22 mouse cellular contexts compared by ENCODE assay signal in genomic region chr16:32495965-32496364, GRCm38 (mm10). TPM values are rescaled to one million over a fixed set of nuclear protein-coding genes. Genes with fewer than 3 reads are reported as not detected.
"Had no signal": no experiment of that assay in that cellular context is flagged by ENCODE, and none has a peak within 500 bp of the region (broad histone marks: within the 10 kb centered on the region; RNA-seq: fewer than 3 reads in every experiment).

Zdhhc19 (plus strand) TSS chr16:32496265.

- H3K27ac ChIP-seq: neural tube, embryonic 12.5 days; neural tube, embryonic 13.5 days; neural tube, embryonic 15.5 days; stomach, embryonic 15.5 days; stomach, postnatal 0 days had no signal

- H3K27me3 ChIP-seq: neural tube, embryonic 12.5 days; neural tube, embryonic 13.5 days; neural tube, embryonic 15.5 days; stomach, embryonic 15.5 days had no signal

- H3K4me2 ChIP-seq: neural tube, embryonic 12.5 days; neural tube, embryonic 13.5 days; neural tube, embryonic 15.5 days; stomach, embryonic 15.5 days had no signal

- DNase-seq: right cerebral cortex, adult 18-20 months; right cerebral cortex, postnatal 14 days; right cerebral cortex, postnatal 25 days; right cerebral cortex, postnatal 4 days; spleen, adult 18-20 months; thymus, adult 18-20 months; thymus, adult 2 months; thymus, postnatal 14 days; thymus, postnatal 25 days; thymus, postnatal 36 days; thymus, postnatal 4 days had no signal

- H3K9me3 ChIP-seq: neural tube, embryonic 12.5 days; neural tube, embryonic 13.5 days; neural tube, embryonic 15.5 days; stomach, embryonic 15.5 days had no signal

- H3K4me3 ChIP-seq: neural tube, embryonic 12.5 days; neural tube, embryonic 13.5 days; neural tube, embryonic 15.5 days; stomach, embryonic 15.5 days had no signal

- H3K9ac ChIP-seq: neural tube, embryonic 12.5 days; neural tube, embryonic 13.5 days; neural tube, embryonic 15.5 days; stomach, embryonic 15.5 days had no signal

- H3K4me1 ChIP-seq: neural tube, embryonic 12.5 days; neural tube, embryonic 13.5 days had no signal

- H3K36me3 ChIP-seq: neural tube, embryonic 12.5 days; neural tube, embryonic 13.5 days; neural tube, embryonic 15.5 days; stomach, embryonic 15.5 days had no signal

RNA-seq across cellular contexts. Expression of gene Zdhhc19, which starts in this region (rescaled TPM):
- total RNA-seq: neutrophil, adult 5-6 weeks had no signal
- polyA plus RNA-seq: neural tube, embryonic 12.5 days; neural tube, embryonic 13.5 days; neural tube, embryonic 14.5 days; neural tube, embryonic 15.5 days; spleen, adult 2 months; stomach, embryonic 14.5 days; stomach, postnatal 0 days; thymus, adult 2 months; thymus, postnatal 0 days; urinary bladder, adult 2 months had no signal
